Mouse (Mus musculus) kidney, adult 2 months (tissue): ENCODE measurements around the gene Prl7d1.

Source experiments
- CTCF ChIP-seq: fragments of 200-500 bp; conservative IDR thresholded peaks from 2 replicates; pipeline ENCODE4 v1.5.1; 2011; ENCODE audit warnings: low read depth, mild to moderate bottlenecking, control low read depth, low read length, moderate library complexity, mixed read lengths; ENCODE audit not compliant: insufficient read depth, insufficient read length
- POLR2A ChIP-seq: fragments of 200-500 bp; IDR thresholded peaks from one replicate; pipeline ENCODE4 v1.6.1; 2011; ENCODE audit warnings: low read depth, low read length, control low read depth

DNA sequence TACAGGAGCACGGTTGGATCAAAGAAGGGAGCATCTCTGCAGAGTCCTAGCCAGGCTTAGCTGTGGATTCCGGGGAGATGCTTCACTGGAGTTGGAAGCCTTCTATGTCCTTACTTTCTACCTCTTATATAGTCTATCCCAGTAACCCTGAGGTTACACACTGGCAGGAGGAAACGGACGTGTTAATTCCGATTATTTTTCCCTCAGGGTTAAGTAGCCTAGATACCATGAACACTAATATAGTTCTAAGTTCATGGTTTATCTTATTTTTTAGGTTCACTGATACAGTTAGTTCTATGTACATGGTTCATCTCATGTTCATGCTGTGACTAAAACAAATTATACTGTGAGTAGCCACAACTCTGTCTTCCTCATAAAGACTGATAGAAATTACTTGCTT lies at the start of gene Prl7d1:
- TF ChIP-seq CTCF (no peak), POLR2A (no peak)
